Mouse (Mus musculus) MN1 (cell line): ENCODE data around the gene Gpr82.

Experiments
- DNase-seq: peaks from one replicate; pipeline ENCODE4 v3.0.0-alpha.2; 2016; ENCODE audit warnings: low spot score

Gpr82 gene

GRCm38 (mm10) chrX:13691865-13692264 lies 30.7 kb downstream of the Gpr82 start:
- DNase-seq = peak; percentile 9

GRCm38 (mm10) chrX:13700681-13701080 lies 39.5 kb downstream of the Gpr82 start:
- no peak for DNase-seq

DNA sequence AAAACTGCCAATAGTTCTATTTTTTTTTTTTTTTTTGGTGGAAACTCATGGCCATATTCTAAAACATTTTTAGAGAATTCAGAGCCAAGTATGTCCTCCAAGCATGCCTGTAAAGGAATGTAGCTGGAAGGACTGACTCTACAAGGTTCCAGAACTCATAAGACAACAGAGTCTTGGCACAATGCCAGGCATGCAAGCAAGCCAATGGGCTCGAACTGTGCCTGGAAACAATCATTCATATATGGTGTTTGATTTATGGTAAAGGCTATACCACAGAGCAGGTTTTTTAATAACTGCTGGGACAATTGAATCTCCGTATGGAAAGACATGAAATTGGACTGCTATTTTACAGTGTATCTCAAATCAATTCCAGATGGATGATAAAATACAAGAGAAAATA lies 43.9 kb downstream of the Gpr82 start:
- DNase-seq = peak; percentile 10

GRCm38 (mm10) chrX:13710174-13710573 lies 49.0 kb downstream of the Gpr82 start:
- DNase-seq = peak; percentile 61
